Mouse (Mus musculus) C2C12 (cell line): ENCODE measurements around the gene Enthd1. TPM values are rescaled to one million over a fixed set of nuclear protein-coding genes. Genes with fewer than 3 reads are reported as not detected.

ENCODE experiments used
- H3K27me3 ChIP-seq: one replicate; pipeline ENCODE4 v1.6.1; 2011; ENCODE audit not compliant: control insufficient read depth, insufficient read depth, insufficient read length
- H3K36me3 ChIP-seq: one replicate; pipeline ENCODE4 v1.6.1; 2011; ENCODE audit not compliant: control insufficient read depth, insufficient read depth
- H3K4me3 ChIP-seq: one replicate; pipeline ENCODE4 v1.5.1; 2011; ENCODE audit warnings: mild to moderate bottlenecking, control low read depth; ENCODE audit not compliant: poor library complexity, insufficient read depth, severe bottlenecking
- H3K79me2 ChIP-seq: one replicate; pipeline ENCODE4 v1.6.1; 2011; ENCODE audit not compliant: control insufficient read depth, insufficient read depth
- H3K79me3 ChIP-seq: one replicate; pipeline ENCODE4 v1.6.1; 2011; ENCODE audit warnings: low read depth, control low read depth
- H3ac ChIP-seq: one replicate; pipeline ENCODE3; 2011; ENCODE audit warnings: low read depth; ENCODE audit not compliant: control insufficient read depth, insufficient read length
- CEBPB ChIP-seq: IDR thresholded peaks from one replicate; pipeline ENCODE4 v1.6.1; 2011; ENCODE audit warnings: low read depth, mild to moderate bottlenecking, control low read depth, moderate library complexity
- CTCF ChIP-seq: IDR thresholded peaks from one replicate; pipeline ENCODE4 v1.5.1; 2011; ENCODE audit not compliant: control insufficient read depth, insufficient read depth, insufficient read length
- FOSL1 ChIP-seq: IDR thresholded peaks from one replicate; pipeline ENCODE4 v1.8.0; 2011; ENCODE audit warnings: mild to moderate bottlenecking, low read length; ENCODE audit not compliant: poor library complexity, insufficient read depth, severe bottlenecking
- MAX ChIP-seq: IDR thresholded peaks from one replicate; pipeline ENCODE4 v1.6.1; 2011; ENCODE audit warnings: mild to moderate bottlenecking, control low read depth
- MYOD1 ChIP-seq: IDR thresholded peaks from one replicate; pipeline ENCODE4 v1.6.1; 2011; ENCODE audit warnings: low read depth; ENCODE audit not compliant: control insufficient read depth, insufficient read length
- MYOG ChIP-seq: IDR thresholded peaks from one replicate; pipeline ENCODE4 v1.6.1; 2011; ENCODE audit not compliant: control insufficient read depth, insufficient read length; ENCODE audit errors: extremely low read depth
- USF1 ChIP-seq: IDR thresholded peaks from one replicate; pipeline ENCODE4 v1.6.1; 2011; ENCODE audit warnings: low read depth, mild to moderate bottlenecking, control low read depth, moderate library complexity
- polyA plus RNA-seq: library from polyadenylated mRNA; unstranded; fragments of >200 nt; fragmentation: generic; extraction: Trizol; gene quantifications from one replicate; pipeline ENCODE4 v1.2.1, GENCODE M21; 2012; ENCODE audit warnings: missing spikeins

Enthd1 gene
- polyA plus RNA-seq, 1 experiment = 0.02 TPM

- Histone ChIP-seq H3ac (no peak overlapping the region), H3K36me3 (no peaks in the 10 kb centered on the region), H3K27me3 (peaks cover 12% of the 10 kb centered on the region), H3K4me3 (no peak overlapping the region), H3K79me3 (no peaks in the 10 kb centered on the region), H3K79me2 (no peaks in the 10 kb centered on the region)
- TF ChIP-seq FOSL1 (no peak), CTCF (no peak), USF1 (no peak), MYOD1 (no peak), MAX (no peak), CEBPB (no peak), MYOG (no peak)
Measured at GRCm38 (mm10) chr15:80413988-80414721, 150.8 kb downstream of the Enthd1 start.

- TF ChIP-seq FOSL1 (no peak), CTCF (no peak), MAX (no peak), MYOD1 (no peak), MYOG (no peak), CEBPB (no peak), USF1 (no peak)
- H3ac ChIP-seq = no peak overlapping the region
Measured at GRCm38 (mm10) chr15:80413070-80413469, 151.9 kb downstream of the Enthd1 start.

GRCm38 (mm10) chr15:80410661-80411060, 154.3 kb downstream of the Enthd1 start:
- Histone ChIP-seq H3K79me2 (no peaks in the 10 kb centered on the region), H3K79me3 (no peaks in the 10 kb centered on the region), H3K4me3 (no peak overlapping the region), H3ac (no peak overlapping the region), H3K27me3 (peaks cover 7% of the 10 kb centered on the region), H3K36me3 (no peaks in the 10 kb centered on the region)
- TF ChIP-seq FOSL1 = no peak
- TF ChIP-seq MAX = no peak
- TF ChIP-seq CEBPB = no peak
- TF ChIP-seq CTCF = no peak
- no peak for TF ChIP-seq MYOD1
- TF ChIP-seq MYOG = no peak
- TF ChIP-seq USF1 = no peak

More at GRCm38 (mm10) chr15:80413070-80413469, 151.9 kb downstream of the Enthd1 start:
- Histone ChIP-seq H3K36me3 (no peaks in the 10 kb centered on the region), H3K4me3 (no peak overlapping the region), H3K79me2 (no peaks in the 10 kb centered on the region), H3K79me3 (no peaks in the 10 kb centered on the region), H3K27me3 (peaks cover 8% of the 10 kb centered on the region)

GRCm38 (mm10) chr15:80407873-80408272, 157.1 kb downstream of the Enthd1 start:
- no peaks in the 10 kb centered on the region for H3K79me2 ChIP-seq
- H3K4me3 ChIP-seq = no peak overlapping the region
- peaks cover 7% of the 10 kb centered on the region for H3K27me3 ChIP-seq
- H3ac ChIP-seq = no peak overlapping the region
- H3K79me3 ChIP-seq = no peaks in the 10 kb centered on the region
- no peaks in the 10 kb centered on the region for H3K36me3 ChIP-seq
- TF ChIP-seq USF1 (no peak), CTCF (no peak), MYOD1 (no peak), CEBPB (no peak), MYOG (no peak), FOSL1 (no peak), MAX (no peak)

Other genes starting within 250 kb of the Enthd1 start
- under 0.01 TPM for gene Grap2, start 7.4 kb upstream of the Enthd1 start, polyA plus RNA-seq
- gene Fam83f, start 106.7 kb upstream of the Enthd1 start, polyA plus RNA-seq = 0.01 TPM
- gene Tnrc6b, start 146.2 kb upstream of the Enthd1 start, polyA plus RNA-seq = 9.4 TPM